Mouse (Mus musculus): Measurements from ENCODE around the gene Tmem9.

DNA sequence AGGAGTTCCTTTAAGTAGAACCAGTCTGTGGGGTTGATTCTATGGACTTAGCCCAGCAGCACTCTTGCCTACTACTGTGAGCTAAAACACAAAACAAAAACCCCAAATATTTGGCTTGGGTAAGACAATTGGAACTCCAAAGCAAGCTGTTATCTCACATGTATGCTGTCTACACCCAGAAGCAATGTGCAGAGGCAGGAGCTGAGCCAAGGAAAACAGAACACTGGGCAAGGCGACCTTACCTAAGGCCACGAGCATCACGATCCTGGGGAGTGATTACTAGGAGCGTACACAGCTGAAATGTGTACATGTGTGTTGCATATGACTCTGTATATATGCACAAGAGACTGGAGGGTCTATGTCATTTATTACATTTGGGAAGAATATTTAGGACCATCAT, 5.6 kb downstream of the Tmem9 start:
- TF ChIP-seq CTCF (IDR thresholded peaks at IDR 0.05; ENCODE audit: borderline replicate concordance, insufficient read depth, low read length) = no peak
- TF ChIP-seq POLR2A (IDR thresholded peaks at IDR 0.05; ENCODE audit: low read depth, low read length) = no peak

Measured in embryonic fibroblast, embryonic 13.5 days (primary cell).